Mouse (Mus musculus) kidney, postnatal 0 days (tissue): ENCODE results near the gene Tmem132c. TPM values are rescaled to one million over a fixed set of nuclear protein-coding genes. Genes with fewer than 3 reads are reported as not detected.

Experiments
- ATAC-seq: fragments of 200-750 bp; cut with Nextera tagmentation; replicated peaks from 2 replicates; pipeline ENCODE4 v1.8.0; 2017; ENCODE audit warnings: low read depth, moderate number of reproducible peaks, moderate TSS enrichment, moderate library complexity; ENCODE audit not compliant: low FRiP score
- DNase-seq: peaks from one replicate; pipeline ENCODE4 v3.0.0-alpha.2; 2016; ENCODE audit warnings: low spot score
- H3K27ac ChIP-seq: fragments of 300-500 bp; sonication (generic); 2 replicates; pipeline ENCODE4 v1.5.1; 2014; ENCODE audit warnings: mild to moderate bottlenecking
- H3K27me3 ChIP-seq: fragments of 300-500 bp; sonication (generic); 2 replicates; pipeline ENCODE4 v1.6.1; 2014; ENCODE audit warnings: low read length, mixed read lengths; ENCODE audit not compliant: insufficient read depth
- H3K36me3 ChIP-seq: fragments of 300-500 bp; sonication (generic); 2 replicates; pipeline ENCODE4 v1.6.1; 2014; ENCODE audit warnings: low read length, mixed read lengths; ENCODE audit not compliant: insufficient read depth
- H3K4me1 ChIP-seq: fragments of 300-500 bp; sonication (generic); replicated peaks from 2 replicates; pipeline ENCODE4 v1.6.1; 2014; ENCODE audit warnings: antibody characterized with exemption, low read length, mixed read lengths; ENCODE audit not compliant: insufficient read depth
- H3K4me2 ChIP-seq: fragments of 300-500 bp; sonication (generic); 2 replicates; pipeline ENCODE4 v1.6.1; 2014; ENCODE audit warnings: mild to moderate bottlenecking, low read length, moderate library complexity, mixed read lengths
- H3K4me3 ChIP-seq: fragments of 300-500 bp; sonication (generic); replicated peaks from 2 replicates; pipeline ENCODE4 v1.5.1; 2014; ENCODE audit warnings: low read depth, low read length
- H3K9ac ChIP-seq: fragments of 300-500 bp; sonication (generic); 2 replicates; pipeline ENCODE4 v1.6.1; 2014; ENCODE audit warnings: low read depth, low read length
- H3K9me3 ChIP-seq: fragments of 300-500 bp; sonication (generic); replicated peaks from 2 replicates; pipeline ENCODE4 v1.6.1; 2016; ENCODE audit warnings: low read length, inconsistent platforms, mixed read lengths
- CTCF ChIP-seq: IDR thresholded peaks from 2 replicates; pipeline ENCODE4 v1.5.1; 2016; ENCODE audit warnings: antibody characterized with exemption, low read depth, mild to moderate bottlenecking, moderate library complexity
- WGBS: fragments of 180-500 bp; shearing (Covaris S2); extraction: QIAGEN DNeasy Blood & Tissue Kit; methylation state at CpG from one replicate; pipeline ENCODE4 v1.1.7; 2014; 5-methylcytosine and 5-hydroxymethylcytosine counted together
- polyA plus RNA-seq: library from polyadenylated mRNA; unstranded; fragments of >200 nt; fragmentation: Nextera tagmentation; extraction: Ambion mirVana; gene quantifications from 2 replicates; pipeline ENCODE4 v1.2.1, GENCODE M21; 2015

Gene Tmem132c
- polyA plus RNA-seq, 1 experiment from 2014 or later: 0.75 TPM

GRCm38 (mm10) chr5:127612397-127612796 is 370.8 kb downstream of the Tmem132c start:
- no peak overlapping the region for H3K27ac ChIP-seq
- no peaks in the 10 kb centered on the region for H3K9me3 ChIP-seq
- H3K27me3 ChIP-seq: no peaks in the 10 kb centered on the region
- no peak overlapping the region for H3K4me2 ChIP-seq
- no peak overlapping the region for H3K4me3 ChIP-seq
- peaks cover 14% of the 10 kb centered on the region for H3K36me3 ChIP-seq
- WGBS: 96% methylated on average over 6 of the region's 6 CpGs
- ATAC-seq (no peak), DNase-seq (no peak)
- peaks cover 13% of the 10 kb centered on the region for H3K4me1 ChIP-seq
- no peak for TF ChIP-seq CTCF
- no peak overlapping the region for H3K9ac ChIP-seq
